Mouse (Mus musculus): ENCODE measurements at regions not wholly inside any gene's neighbourhood (a gene's known extent, or its start where the extent isn't known, plus 50 kb on each side); places are given as distances from the start of the nearest gene placed in this dataset.

GRCm38 (mm10) chr15:97125836-97126822, 70.4 kb upstream of the Slc38a4 start:
- Histone ChIP-seq H3K4me2 (replicated peaks) (no peak overlapping the region), H3K9ac (replicated peaks) (no peak overlapping the region), H3K4me3 (replicated peaks) (no peak overlapping the region), H3K27me3 (no peaks in the 10 kb centered on the region), H3K27ac (no peak overlapping the region), H3K9me3 (no peaks in the 10 kb centered on the region), H3K4me1 (replicated peaks) (no peaks in the 10 kb centered on the region), H3K36me3 (no peaks in the 10 kb centered on the region)
- ATAC-seq = no peak
- 87% methylated on average over 15 of the region's 15 CpGs for WGBS

GRCm38 (mm10) chr15:97122263-97122662, 66.5 kb upstream of the Slc38a4 start:
- 93% methylated on average over 6 of the region's 6 CpGs for WGBS
- H3K4me3 ChIP-seq (replicated peaks) = no peak overlapping the region
- no peak overlapping the region for H3K4me2 ChIP-seq (replicated peaks)
- no peak for ATAC-seq
- no peak overlapping the region for H3K27ac ChIP-seq
- no peaks in the 10 kb centered on the region for H3K36me3 ChIP-seq
- H3K9ac ChIP-seq (replicated peaks) = no peak overlapping the region
- H3K27me3 ChIP-seq = no peaks in the 10 kb centered on the region
- H3K4me1 ChIP-seq (replicated peaks) = no peaks in the 10 kb centered on the region
- H3K9me3 ChIP-seq = no peaks in the 10 kb centered on the region

- no peak overlapping the region for H3K9ac ChIP-seq (replicated peaks)
- WGBS = 88% methylated on average over 19 of the region's 19 CpGs
- H3K9me3 ChIP-seq = no peaks in the 10 kb centered on the region
- no peak overlapping the region for H3K27ac ChIP-seq
- H3K4me3 ChIP-seq (replicated peaks) = no peak overlapping the region
- H3K4me1 ChIP-seq (replicated peaks) = no peaks in the 10 kb centered on the region; the same call in 1 of the 2 replicates
- no peak overlapping the region for H3K4me2 ChIP-seq (replicated peaks)
- no peaks in the 10 kb centered on the region for H3K36me3 ChIP-seq
- no peaks in the 10 kb centered on the region for H3K27me3 ChIP-seq
- no peak for ATAC-seq
Measured at GRCm38 (mm10) chr15:97112452-97113200, 56.9 kb upstream of the Slc38a4 start.

GRCm38 (mm10) chr15:97111320-97112192, 55.8 kb upstream of the Slc38a4 start:
- Histone ChIP-seq H3K9me3 (no peaks in the 10 kb centered on the region), H3K4me1 (replicated peaks) (no peaks in the 10 kb centered on the region; the same call in 1 of the 2 replicates), H3K4me2 (replicated peaks) (no peak overlapping the region), H3K36me3 (no peaks in the 10 kb centered on the region), H3K9ac (replicated peaks) (no peak overlapping the region), H3K27ac (no peak overlapping the region), H3K27me3 (no peaks in the 10 kb centered on the region), H3K4me3 (replicated peaks) (no peak overlapping the region)
- 84% methylated on average over 11 of the region's 11 CpGs for WGBS
- no peak for ATAC-seq

GRCm38 (mm10) chr15:97107779-97108178, 52.0 kb upstream of the Slc38a4 start:
- Histone ChIP-seq H3K27ac (no peak overlapping the region), H3K4me2 (replicated peaks) (no peak overlapping the region), H3K4me3 (replicated peaks) (no peak overlapping the region), H3K4me1 (replicated peaks) (no peaks in the 10 kb centered on the region; the same call in 1 of the 2 replicates), H3K27me3 (no peaks in the 10 kb centered on the region), H3K9ac (replicated peaks) (no peak overlapping the region), H3K9me3 (no peaks in the 10 kb centered on the region), H3K36me3 (no peaks in the 10 kb centered on the region)
- no peak for ATAC-seq
- 54% methylated on average over 10 of the region's 10 CpGs for WGBS

GRCm38 (mm10) chr15:97106556-97106955, 50.8 kb upstream of the Slc38a4 start:
- no peak overlapping the region for H3K4me3 ChIP-seq (replicated peaks)
- no peaks in the 10 kb centered on the region for H3K27me3 ChIP-seq
- no peaks in the 10 kb centered on the region for H3K36me3 ChIP-seq
- ATAC-seq = no peak
- 87% methylated on average over 6 of the region's 6 CpGs for WGBS
- no peak overlapping the region for H3K9ac ChIP-seq (replicated peaks)
- H3K27ac ChIP-seq = no peak overlapping the region
- no peaks in the 10 kb centered on the region; the same call in 1 of the 2 replicates for H3K4me1 ChIP-seq (replicated peaks)
- H3K4me2 ChIP-seq (replicated peaks) = no peak overlapping the region
- H3K9me3 ChIP-seq = no peaks in the 10 kb centered on the region
